In genomic region chr11:44348308-44348707, GRCm38 (mm10) we compare ENCODE assay signal across 27 mouse cellular contexts. TPM values are rescaled to one million over a fixed set of nuclear protein-coding genes. Genes with fewer than 3 reads are reported as not detected.
DNase-seq lines count a peak whose midpoint lies in the region; TF ChIP-seq lines count a peak whose summit lies in the region.
"Had no signal": no experiment of that assay in that cellular context is flagged by ENCODE, and none has a peak within 500 bp of the region (broad histone marks: within the 10 kb centered on the region; RNA-seq: fewer than 3 reads in every experiment).

No protein-coding gene starts in this region.

- intact Hi-C loops in heart, postnatal 10 days (cut with DNase I), result no loop called here
- intact Hi-C loops in left cerebral cortex, postnatal 10 days (cut with DNase I), result no loop called here

- H3K79me2 ChIP-seq in CH12.LX (replicated peaks; ENCODE audit: control insufficient read depth, extremely low read depth, insufficient read depth, poor library complexity, severe bottlenecking), result no peaks in the 10 kb centered on the region

- dilution Hi-C loops in CH12.LX (cut with MboI; ENCODE audit: extremely low pct_ligation_motif_present, extremely low pct_unique_long_range_greater_than_20kb, low sequenced_read_pairs), result no loop called here

- peaks cover 4 to 14% of the 10 kb centered on the region in 2 experiments for H3K4me1 ChIP-seq in CH12.LX (ENCODE audit: control insufficient read depth in 1 of 2, insufficient read depth in 2 of 2)

- TF ChIP-seq EP300 in CH12.LX (IDR thresholded peaks at IDR 0.05; ENCODE audit: low read length), result peak; percentile 55; the same call in 1 of the 2 replicates

- in situ Hi-C loops in CH12.LX (cut with MboI; ENCODE audit: low pct_ligation_motif_present, low pct_unique_long_range_greater_than_20kb, low sequenced_read_pairs), result no loop called here

- no peaks in the 10 kb centered on the region for H3K27me3 ChIP-seq in CH12.LX (replicated peaks)

- no peak overlapping the region for H3K4me3 ChIP-seq in CH12.LX (replicated peaks in 1 of 3; ENCODE audit: low read depth in 2 of 3, low read length in 2 of 3, poor library complexity in 1 of 3)

- no peaks in the 10 kb centered on the region for H3K36me3 ChIP-seq in CH12.LX (replicated peaks in 1 of 2; ENCODE audit: control insufficient read depth in 1 of 2, insufficient read depth in 1 of 2, low read length in 1 of 2)
- H3K36me3 ChIP-seq: G1E had no signal

- H3K9me3 ChIP-seq in CH12.LX (replicated peaks; ENCODE audit: low read length), result no peaks in the 10 kb centered on the region
- H3K9me3 ChIP-seq: G1E had no signal

- H3K4me2 ChIP-seq in CH12.LX (ENCODE audit: insufficient read depth, low read depth, poor library complexity, severe bottlenecking), result peak overlapping the region; percentile 8

- TF ChIP-seq CTCF in CH12.LX (conservative IDR thresholded peaks at IDR 0.05 in 1 of 2, IDR thresholded peaks at IDR 0.05 in 1 of 2; ENCODE audit: low read depth in 2 of 2, low read length in 2 of 2), result no peak

- no peak for TF ChIP-seq POLR2A in CH12.LX (IDR thresholded peaks at IDR 0.05; ENCODE audit: low read depth, low read length)

- DNase-seq in heart, adult 11 months, result peak; percentile 59
- DNase-seq in heart, postnatal 10 days, result no peak
- DNase-seq in CH12.LX (ENCODE audit: extremely low read depth), result peak; percentile 62
- peak; percentile 19 for DNase-seq in Muller cell, postnatal 12 days (ENCODE audit: inconsistent ontology term)
- no peak for DNase-seq in natural killer cell, adult 2 months (ENCODE audit: low spot score in 2 of 2)
- no peak for DNase-seq in left cerebral cortex, postnatal 10 days (ENCODE audit: extremely low spot score in 1 of 2, low spot score in 2 of 2)
- DNase-seq: adrenal gland, adult 2 months; adrenal gland, adult 8-10 months; adrenal gland, postnatal 10 days; adrenal gland, postnatal 14 days; adrenal gland, postnatal 25 days; adrenal gland, postnatal 36 days; B cell, adult 2 months; cerebellum, adult 11 months; cerebellum, adult 11-12 months; cerebellum, adult 18-20 months; cerebellum, adult 2 months; cerebellum, adult 8-10 months had no signal

- no peak overlapping the region for H3K27ac ChIP-seq in CH12.LX (ENCODE audit: insufficient read depth, low read depth)

- TF ChIP-seq RAD21 in CH12.LX (IDR thresholded peaks at IDR 0.05; ENCODE audit: low read depth, low read length), result no peak

- H3K9ac ChIP-seq in CH12.LX (ENCODE audit: insufficient read depth, low read depth), result no peak overlapping the region

TF ChIP-seq in CH12.LX, 34 proteins besides CTCF, POLR2A, EP300 and RAD21:
- TF ChIP-seq IRF4 (IDR thresholded peaks at IDR 0.05; ENCODE audit: low read depth, low read length) (peak; percentile 76), ZMIZ1 (IDR thresholded peaks at IDR 0.05; ENCODE audit: low read depth, low read length) (no peak), CHD2 (IDR thresholded peaks at IDR 0.05; ENCODE audit: low read length) (no peak), PAX5 (IDR thresholded peaks at IDR 0.05; ENCODE audit: low read length) (no peak), CHD1 (IDR thresholded peaks at IDR 0.05; ENCODE audit: low read depth, low read length) (no peak), SMC3 (IDR thresholded peaks at IDR 0.05; ENCODE audit: low read depth, low read length) (no peak), POLR2AphosphoS2 (IDR thresholded peaks at IDR 0.05; ENCODE audit: low read depth, low read length) (no peak), TCF12 (IDR thresholded peaks at IDR 0.05; ENCODE audit: low read depth, low read length) (0 out of 2 replicates have a peak, but pooled peaks have one; percentile 14), MAX (IDR thresholded peaks at IDR 0.05; ENCODE audit: low read length) (no peak), BHLHE40 (IDR thresholded peaks at IDR 0.05; ENCODE audit: low read depth, low read length) (peak; percentile 36; the same call in 1 of the 2 replicates), ZC3H11A (IDR thresholded peaks at IDR 0.05; ENCODE audit: low read depth, low read length) (no peak), KAT2A (IDR thresholded peaks at IDR 0.05; ENCODE audit: insufficient replicate concordance, low read length) (no peak), ETS1 (conservative IDR thresholded peaks at IDR 0.05; ENCODE audit: low read depth, low read length) (no peak; the same call in 1 of the 2 replicates), E2F4 (IDR thresholded peaks at IDR 0.05; ENCODE audit: insufficient replicate concordance, low read depth, low read length) (no peak), ZKSCAN1 (IDR thresholded peaks at IDR 0.05; ENCODE audit: borderline replicate concordance, low read depth, low read length) (no peak), SIN3A (IDR thresholded peaks at IDR 0.05; ENCODE audit: low read length) (no peak), RCOR1 (conservative IDR thresholded peaks at IDR 0.05; ENCODE audit: low read depth, low read length) (no peak), NRF1 (IDR thresholded peaks at IDR 0.05; ENCODE audit: low read depth, low read length) (no peak), USF1 (IDR thresholded peaks at IDR 0.05; ENCODE audit: low read depth, low read length) (no peak)
TF ChIP-seq in CH12.LX: peak in this region for 3.

RNA-seq across cellular contexts. Expression of gene Il12b, which starts 51.6 kb away (rescaled TPM):
- total RNA-seq in heart, postnatal 10 days (2021), result not detected
- not detected in 2 replicates for total RNA-seq in CH12.LX (2012; rRNA removed)
- 0.23 TPM in 1 of 2 replicates, not detected in the other for total RNA-seq in CH12.LX (2014; rRNA removed)
- not detected in 2 replicates for polyA plus RNA-seq in CH12.LX (2012; ENCODE audit: insufficient read length, low read depth)
- not detected for total RNA-seq in left cerebral cortex, postnatal 10 days (2021)
- total RNA-seq: adrenal gland, adult 18-20 months; adrenal gland, adult 2 months; adrenal gland, adult 8-10 months; adrenal gland, postnatal 10 days; adrenal gland, postnatal 14 days; adrenal gland, postnatal 25 days; adrenal gland, postnatal 36 days; ES-E14; G1E; MEL had no signal
- polyA plus RNA-seq: activated CD4-positive, CD25-positive, alpha-beta regulatory T cell, adult 4 months; adrenal gland, adult 2 months; brain, embryonic 14.5 days; C2C12; CD4-positive, CD25-positive, alpha-beta regulatory T cell, adult 4 months; cerebellum, adult 2 months; G1E; Patski had no signal

Comparison
In these comparisons a context has a peak if more than half of its experiments do, and no peak if none do; other contexts are left out.
1. DNase-seq: peak in heart, adult 11 months (single experiment), CH12.LX (single experiment) and Muller cell, postnatal 12 days (single experiment); none in heart, postnatal 10 days (0 of 2), natural killer cell, adult 2 months (0 of 2) and left cerebral cortex, postnatal 10 days (0 of 2).